Mouse (Mus musculus): ENCODE data around the gene Ndufs1. TPM values are rescaled to one million over a fixed set of nuclear protein-coding genes. Genes with fewer than 3 reads are reported as not detected.

The Ndufs1 gene
- polyA plus RNA-seq, 1 experiment from 2014 or later = 118 TPM

- DNase-seq (ENCODE audit: low spot score) (no peak), ATAC-seq (no peak)
- H3K4me2 ChIP-seq (ENCODE audit: low read length) = no peak overlapping the region
- no peaks in the 10 kb centered on the region for H3K9me3 ChIP-seq (replicated peaks; ENCODE audit: control insufficient read depth, low read length)
- H3K36me3 ChIP-seq (ENCODE audit: control insufficient read depth, insufficient read depth, low read length) = no peaks in the 10 kb centered on the region
- no peaks in the 10 kb centered on the region for H3K27me3 ChIP-seq (replicated peaks; ENCODE audit: control insufficient read depth, insufficient read depth, low read length)
- WGBS = 91% methylated on average over 11 of the region's 11 CpGs
- H3K27ac ChIP-seq (ENCODE audit: low read depth, low read length) = no peak overlapping the region
- no peak overlapping the region for H3K4me3 ChIP-seq (ENCODE audit: low read depth, low read length)
- H3K9ac ChIP-seq (ENCODE audit: low read length) = no peak overlapping the region
- H3K4me1 ChIP-seq (ENCODE audit: control insufficient read depth, insufficient read depth, low read length) = no peaks in the 10 kb centered on the region
Measured at GRCm38 (mm10) chr1:63131766-63132165, 44.9 kb downstream of the Ndufs1 start.

- Histone ChIP-seq H3K4me2 (ENCODE audit: low read length) (no peak overlapping the region), H3K36me3 (ENCODE audit: control insufficient read depth, insufficient read depth, low read length) (no peaks in the 10 kb centered on the region), H3K4me3 (ENCODE audit: low read depth, low read length) (no peak overlapping the region), H3K27ac (ENCODE audit: low read depth, low read length) (no peak overlapping the region), H3K9me3 (replicated peaks; ENCODE audit: control insufficient read depth, low read length) (no peaks in the 10 kb centered on the region), H3K27me3 (replicated peaks; ENCODE audit: control insufficient read depth, insufficient read depth, low read length) (no peaks in the 10 kb centered on the region), H3K4me1 (ENCODE audit: control insufficient read depth, insufficient read depth, low read length) (no peaks in the 10 kb centered on the region), H3K9ac (ENCODE audit: low read length) (no peak overlapping the region)
- DNase-seq (ENCODE audit: low spot score) (no peak), ATAC-seq (no peak)
- 92% methylated on average over 2 of the region's 2 CpGs for WGBS
Measured at GRCm38 (mm10) chr1:63130883-63131282, 45.8 kb downstream of the Ndufs1 start.

GRCm38 (mm10) chr1:63129857-63130690, 46.6 kb downstream of the Ndufs1 start:
- no peaks in the 10 kb centered on the region for H3K4me1 ChIP-seq (ENCODE audit: control insufficient read depth, insufficient read depth, low read length)
- 17% methylated on average over 18 of the region's 18 CpGs for WGBS
- DNase-seq (ENCODE audit: low spot score) (no peak), ATAC-seq (peak; percentile 52)
- H3K4me3 ChIP-seq (ENCODE audit: low read depth, low read length) = peak overlapping the region; percentile 7; the same call in 1 of the 2 replicates
- H3K9me3 ChIP-seq (replicated peaks; ENCODE audit: control insufficient read depth, low read length) = no peaks in the 10 kb centered on the region
- H3K27ac ChIP-seq (ENCODE audit: low read depth, low read length) = no peak overlapping the region
- peaks cover 4% of the 10 kb centered on the region; the same call in 1 of the 2 replicates for H3K36me3 ChIP-seq (ENCODE audit: control insufficient read depth, insufficient read depth, low read length)
- H3K27me3 ChIP-seq (replicated peaks; ENCODE audit: control insufficient read depth, insufficient read depth, low read length) = no peaks in the 10 kb centered on the region
- H3K4me2 ChIP-seq (ENCODE audit: low read length) = peak overlapping the region; percentile 38
- no peak overlapping the region for H3K9ac ChIP-seq (ENCODE audit: low read length)

GRCm38 (mm10) chr1:63129273-63129672, 47.4 kb downstream of the Ndufs1 start:
- H3K9me3 ChIP-seq (replicated peaks; ENCODE audit: control insufficient read depth, low read length) = no peaks in the 10 kb centered on the region
- no peaks in the 10 kb centered on the region for H3K27me3 ChIP-seq (replicated peaks; ENCODE audit: control insufficient read depth, insufficient read depth, low read length)
- H3K36me3 ChIP-seq (ENCODE audit: control insufficient read depth, insufficient read depth, low read length) = peaks cover 4% of the 10 kb centered on the region; the same call in 1 of the 2 replicates
- H3K4me2 ChIP-seq (ENCODE audit: low read length) = no peak overlapping the region; the same call in 1 of the 2 replicates
- DNase-seq (ENCODE audit: low spot score) (no peak), ATAC-seq (no peak)
- H3K4me1 ChIP-seq (ENCODE audit: control insufficient read depth, insufficient read depth, low read length) = no peaks in the 10 kb centered on the region
- no peak overlapping the region for H3K4me3 ChIP-seq (ENCODE audit: low read depth, low read length)
- 25% methylated on average over 3 of the region's 3 CpGs for WGBS
- no peak overlapping the region for H3K27ac ChIP-seq (ENCODE audit: low read depth, low read length)
- no peak overlapping the region for H3K9ac ChIP-seq (ENCODE audit: low read length)

GRCm38 (mm10) chr1:63126206-63126605, 50.4 kb downstream of the Ndufs1 start:
- H3K36me3 ChIP-seq (ENCODE audit: control insufficient read depth, insufficient read depth, low read length) = peaks cover 30% of the 10 kb centered on the region
- DNase-seq (ENCODE audit: low spot score) = no peak
- WGBS = 90% methylated on average over 3 of the region's 3 CpGs
- ATAC-seq = no peak
- no peaks in the 10 kb centered on the region for H3K9me3 ChIP-seq (replicated peaks; ENCODE audit: control insufficient read depth, low read length)
- H3K4me3 ChIP-seq (ENCODE audit: low read depth, low read length) = no peak overlapping the region
- no peaks in the 10 kb centered on the region for H3K4me1 ChIP-seq (ENCODE audit: control insufficient read depth, insufficient read depth, low read length)
- H3K9ac ChIP-seq (ENCODE audit: low read length) = no peak overlapping the region
- H3K27me3 ChIP-seq (replicated peaks; ENCODE audit: control insufficient read depth, insufficient read depth, low read length) = no peaks in the 10 kb centered on the region
- no peak overlapping the region for H3K27ac ChIP-seq (ENCODE audit: low read depth, low read length)
- no peak overlapping the region for H3K4me2 ChIP-seq (ENCODE audit: low read length)

- DNase-seq (ENCODE audit: low spot score) (no peak), ATAC-seq (no peak)
- H3K4me3 ChIP-seq (ENCODE audit: low read depth, low read length) = no peak overlapping the region
- no peak overlapping the region for H3K27ac ChIP-seq (ENCODE audit: low read depth, low read length)
- no peak overlapping the region for H3K4me2 ChIP-seq (ENCODE audit: low read length)
- WGBS = 92% methylated on average over 6 of the region's 6 CpGs
- no peak overlapping the region for H3K9ac ChIP-seq (ENCODE audit: low read length)
- H3K4me1 ChIP-seq (ENCODE audit: control insufficient read depth, insufficient read depth, low read length) = no peaks in the 10 kb centered on the region
- H3K36me3 ChIP-seq (ENCODE audit: control insufficient read depth, insufficient read depth, low read length) = peaks cover 47% of the 10 kb centered on the region
- no peaks in the 10 kb centered on the region for H3K27me3 ChIP-seq (replicated peaks; ENCODE audit: control insufficient read depth, insufficient read depth, low read length)
- H3K9me3 ChIP-seq (replicated peaks; ENCODE audit: control insufficient read depth, low read length) = no peaks in the 10 kb centered on the region
Measured at GRCm38 (mm10) chr1:63123823-63124450, 52.7 kb downstream of the Ndufs1 start.

- no peaks in the 10 kb centered on the region for H3K4me1 ChIP-seq (ENCODE audit: control insufficient read depth, insufficient read depth, low read length)
- no peak overlapping the region for H3K4me3 ChIP-seq (ENCODE audit: low read depth, low read length)
- peaks cover 54% of the 10 kb centered on the region for H3K36me3 ChIP-seq (ENCODE audit: control insufficient read depth, insufficient read depth, low read length)
- no peak overlapping the region for H3K27ac ChIP-seq (ENCODE audit: low read depth, low read length)
- H3K9me3 ChIP-seq (replicated peaks; ENCODE audit: control insufficient read depth, low read length) = no peaks in the 10 kb centered on the region
- no peak overlapping the region for H3K9ac ChIP-seq (ENCODE audit: low read length)
- 96% methylated on average over 6 of the region's 6 CpGs for WGBS
- no peak overlapping the region for H3K4me2 ChIP-seq (ENCODE audit: low read length)
- no peak for ATAC-seq
- no peak for DNase-seq (ENCODE audit: low spot score)
- no peaks in the 10 kb centered on the region for H3K27me3 ChIP-seq (replicated peaks; ENCODE audit: control insufficient read depth, insufficient read depth, low read length)
Measured at GRCm38 (mm10) chr1:63122005-63122404, 54.6 kb downstream of the Ndufs1 start.

GRCm38 (mm10) chr1:63120382-63120781, 56.3 kb downstream of the Ndufs1 start:
- Histone ChIP-seq H3K9me3 (replicated peaks; ENCODE audit: control insufficient read depth, low read length) (no peaks in the 10 kb centered on the region), H3K9ac (ENCODE audit: low read length) (no peak overlapping the region), H3K4me1 (ENCODE audit: control insufficient read depth, insufficient read depth, low read length) (peaks cover 7% of the 10 kb centered on the region), H3K36me3 (ENCODE audit: control insufficient read depth, insufficient read depth, low read length) (peaks cover 50% of the 10 kb centered on the region), H3K27ac (ENCODE audit: low read depth, low read length) (no peak overlapping the region), H3K27me3 (replicated peaks; ENCODE audit: control insufficient read depth, insufficient read depth, low read length) (no peaks in the 10 kb centered on the region), H3K4me2 (ENCODE audit: low read length) (no peak overlapping the region), H3K4me3 (ENCODE audit: low read depth, low read length) (no peak overlapping the region)
- 95% methylated on average over 2 of the region's 2 CpGs for WGBS
- no peak for DNase-seq (ENCODE audit: low spot score)
- no peak for ATAC-seq

- H3K36me3 ChIP-seq (ENCODE audit: control insufficient read depth, insufficient read depth, low read length) = peaks cover 50% of the 10 kb centered on the region
- H3K9ac ChIP-seq (ENCODE audit: low read length) = no peak overlapping the region
- peaks cover 9% of the 10 kb centered on the region for H3K4me1 ChIP-seq (ENCODE audit: control insufficient read depth, insufficient read depth, low read length)
- no peak overlapping the region for H3K27ac ChIP-seq (ENCODE audit: low read depth, low read length)
- no peaks in the 10 kb centered on the region for H3K27me3 ChIP-seq (replicated peaks; ENCODE audit: control insufficient read depth, insufficient read depth, low read length)
- H3K9me3 ChIP-seq (replicated peaks; ENCODE audit: control insufficient read depth, low read length) = no peaks in the 10 kb centered on the region
- no peak for ATAC-seq
- 93% methylated on average over 4 of the region's 4 CpGs for WGBS
- H3K4me3 ChIP-seq (ENCODE audit: low read depth, low read length) = no peak overlapping the region
- DNase-seq (ENCODE audit: low spot score) = no peak
- H3K4me2 ChIP-seq (ENCODE audit: low read length) = no peak overlapping the region
Measured at GRCm38 (mm10) chr1:63119675-63120074, 57.0 kb downstream of the Ndufs1 start.
